Mouse (Mus musculus) midbrain, postnatal 0 days (tissue): ENCODE data around the gene Zfp791. TPM values are rescaled to one million over a fixed set of nuclear protein-coding genes. Genes with fewer than 3 reads are reported as not detected.
"Not testable (repeated sequence)": the region's sequence is repeated elsewhere in the genome, so short reads cannot be mapped to it uniquely, and the experiment has no call there.

Experiments used
- ATAC-seq: fragments of 200-750 bp; cut with Nextera tagmentation; 2 replicates; pipeline ENCODE4 v1.8.0; 2017; ENCODE audit warnings: moderate number of reproducible peaks, mild to moderate bottlenecking, moderate TSS enrichment, moderate library complexity; ENCODE audit not compliant: low FRiP score
- DNase-seq: peaks from one replicate; pipeline ENCODE4 v3.0.0-alpha.2; 2015; ENCODE audit warnings: low spot score
- H3K27ac ChIP-seq: fragments of 300-500 bp; sonication (generic); 2 replicates; pipeline ENCODE4 v1.5.1; 2014; ENCODE audit warnings: low read depth, mild to moderate bottlenecking, low read length, mixed read lengths
- H3K27me3 ChIP-seq: fragments of 300-500 bp; sonication (generic); 2 replicates; pipeline ENCODE4 v1.6.1; 2014; ENCODE audit warnings: low read length, control low read depth, mixed read lengths; ENCODE audit not compliant: insufficient read depth
- H3K36me3 ChIP-seq: fragments of 300-500 bp; sonication (generic); 2 replicates; pipeline ENCODE4 v1.6.1; 2014; ENCODE audit warnings: low read length, control low read depth, mixed read lengths; ENCODE audit not compliant: insufficient read depth
- H3K4me1 ChIP-seq: fragments of 300-500 bp; sonication (generic); 2 replicates; pipeline ENCODE4 v1.6.1; 2014; ENCODE audit warnings: mild to moderate bottlenecking, control low read depth, antibody characterized with exemption, low read length, mixed read lengths; ENCODE audit not compliant: insufficient read depth
- H3K4me2 ChIP-seq: fragments of 300-500 bp; sonication (generic); 2 replicates; pipeline ENCODE4 v1.6.1; 2014; ENCODE audit warnings: low read depth, mild to moderate bottlenecking, low read length, mixed read lengths; ENCODE audit not compliant: poor library complexity, severe bottlenecking
- H3K4me3 ChIP-seq: fragments of 300-500 bp; sonication (generic); 2 replicates; pipeline ENCODE4 v1.5.1; 2014; ENCODE audit warnings: low read depth, mild to moderate bottlenecking, low read length, moderate library complexity
- H3K9ac ChIP-seq: fragments of 300-500 bp; sonication (generic); replicated peaks from 2 replicates; pipeline ENCODE4 v1.6.1; 2014; ENCODE audit warnings: mild to moderate bottlenecking, low read length, moderate library complexity, mixed read lengths; ENCODE audit not compliant: poor library complexity, severe bottlenecking
- H3K9me3 ChIP-seq: fragments of 300-500 bp; sonication (generic); 2 replicates; pipeline ENCODE4 v1.6.1; 2016; ENCODE audit warnings: low read length, control low read depth
- CTCF ChIP-seq: IDR thresholded peaks from 2 replicates; pipeline ENCODE4 v1.5.1; 2016; ENCODE audit warnings: antibody characterized with exemption, mild to moderate bottlenecking
- WGBS: fragments of 180-500 bp; shearing (Covaris S2); extraction: QIAGEN DNeasy Blood & Tissue Kit; methylation state at CpG from one replicate; pipeline ENCODE4 v1.1.7; 2014; 5-methylcytosine and 5-hydroxymethylcytosine counted together
- polyA plus RNA-seq: library from polyadenylated mRNA; unstranded; fragments of >200 nt; fragmentation: Nextera tagmentation; extraction: Ambion mirVana; gene quantifications from 2 replicates; pipeline ENCODE4 v1.2.1, GENCODE M21; 2015
- total RNA-seq: library from RNA; depleted of rRNA; stranded (reverse); fragments of >200 nt; gene quantifications from 2 replicates; pipeline ENCODE4 v1.2.3, GENCODE M21; 2014

The Zfp791 gene
- total and polyA plus RNA-seq, 2 experiments from 2014 or later: 2.7 to 4.9 TPM

GRCm38 (mm10) chr8:85123691-85124090, 796 bp upstream of the Zfp791 start:
- Histone ChIP-seq H3K9me3 (no peaks in the 10 kb centered on the region), H3K27me3 (no peaks in the 10 kb centered on the region), H3K36me3 (no peaks in the 10 kb centered on the region), H3K4me1 (no peaks in the 10 kb centered on the region), H3K9ac (no peak overlapping the region), H3K4me3 (no peak overlapping the region), H3K4me2 (no peak overlapping the region), H3K27ac (no peak overlapping the region)
- DNase-seq (no peak), ATAC-seq (no peak)
- TF ChIP-seq CTCF: no peak
- WGBS: 91% methylated on average over 8 of the region's 8 CpGs

GRCm38 (mm10) chr8:85120251-85120650, 2.6 kb downstream of the Zfp791 start:
- H3K36me3 ChIP-seq, H3K9me3 ChIP-seq, H3K4me1 ChIP-seq, DNase-seq, H3K4me2 ChIP-seq, H3K27me3 ChIP-seq, ATAC-seq, H3K27ac ChIP-seq, H3K4me3 ChIP-seq, H3K9ac ChIP-seq: not testable (repeated sequence)
- 81% methylated on average over 5 of the region's 5 CpGs for WGBS

DNA sequence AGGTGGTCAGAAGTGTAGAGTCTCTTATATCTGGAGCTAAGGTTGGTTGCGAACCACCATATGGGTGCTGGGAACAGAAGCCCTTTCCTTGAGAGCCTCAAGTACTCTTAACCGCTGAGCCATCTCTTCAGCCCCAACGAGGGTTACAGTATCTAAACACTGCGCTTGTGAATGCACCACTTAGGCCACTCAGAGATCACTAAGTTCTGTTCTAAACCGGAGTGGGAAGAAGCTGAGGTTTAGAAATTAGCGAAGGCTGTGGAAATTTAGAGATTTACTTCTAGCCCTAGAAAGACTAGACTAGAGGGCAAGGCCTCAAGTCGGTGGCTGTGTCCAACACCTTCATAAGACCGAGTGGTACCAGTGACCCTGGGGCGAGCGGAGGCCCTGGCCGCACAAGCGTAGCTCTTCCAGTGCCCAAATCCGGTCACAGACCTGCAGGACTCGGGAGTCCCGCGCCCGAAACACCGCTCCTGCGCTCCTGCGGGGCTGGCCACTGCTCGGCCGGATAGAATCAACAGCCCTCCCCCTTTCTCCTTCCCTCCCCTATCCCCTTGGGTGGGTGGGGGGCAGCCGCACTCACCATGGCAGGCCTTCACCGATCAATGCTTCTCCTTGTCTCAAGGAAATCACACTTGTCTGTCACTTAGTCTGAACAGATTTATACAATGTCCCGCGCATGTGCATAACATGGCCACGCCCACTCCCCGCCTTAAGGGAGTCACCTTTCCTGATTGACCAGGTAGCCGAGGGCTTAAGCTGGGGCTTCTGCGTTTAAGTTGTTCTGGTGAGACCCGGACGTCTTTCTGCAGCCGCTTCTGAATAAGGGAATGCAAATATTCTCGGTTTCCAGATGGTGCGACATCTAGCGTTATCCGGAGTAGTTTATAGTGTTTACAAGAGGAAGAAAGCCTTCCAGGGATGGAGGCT, 3.6 kb downstream of the Zfp791 start:
- 7% methylated on average over 37 of the region's 37 CpGs for WGBS
- Histone ChIP-seq H3K9ac (peak overlapping the region; percentile 75), H3K9me3 (no peaks in the 10 kb centered on the region), H3K4me3 (peak overlapping the region; percentile 66), H3K4me2 (peak overlapping the region; percentile 83), H3K27ac (peak overlapping the region; percentile 68), H3K27me3 (no peaks in the 10 kb centered on the region), H3K36me3 (no peaks in the 10 kb centered on the region), H3K4me1 (no peaks in the 10 kb centered on the region)
- TF ChIP-seq CTCF: peak; percentile 69
- ATAC-seq: peak; percentile 86
- DNase-seq: peak; percentile 93

DNA sequence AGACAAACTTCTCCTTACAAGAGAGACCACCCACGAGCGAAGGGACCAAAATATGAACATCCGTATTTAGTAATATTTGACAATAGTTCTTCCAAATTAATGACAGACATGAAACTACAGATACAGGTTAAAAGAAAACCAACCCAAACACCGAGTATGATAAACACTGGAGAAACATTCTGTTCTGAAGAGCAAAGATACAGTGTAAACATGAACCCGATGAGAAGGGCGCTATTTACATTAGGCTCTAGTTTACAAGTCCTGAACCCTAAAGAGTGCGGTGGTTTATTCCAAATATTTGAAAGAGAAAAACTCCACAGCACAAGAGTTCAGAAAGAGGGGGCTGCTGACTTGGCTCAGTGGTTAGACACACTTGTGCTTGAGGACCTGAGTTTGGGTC, 5.9 kb downstream of the Zfp791 start:
- no peak overlapping the region for H3K4me3 ChIP-seq
- no peaks in the 10 kb centered on the region for H3K9me3 ChIP-seq
- H3K27ac ChIP-seq: no peak overlapping the region
- H3K9ac ChIP-seq: no peak overlapping the region
- H3K36me3 ChIP-seq: peaks cover under 1% of the 10 kb centered on the region; the same call in 1 of the 2 replicates
- no peak for DNase-seq
- no peaks in the 10 kb centered on the region for H3K27me3 ChIP-seq
- WGBS: 93% methylated on average over 7 of the region's 7 CpGs
- no peaks in the 10 kb centered on the region for H3K4me1 ChIP-seq
- no peak overlapping the region for H3K4me2 ChIP-seq
- no peak for TF ChIP-seq CTCF
- no peak for ATAC-seq

DNA sequence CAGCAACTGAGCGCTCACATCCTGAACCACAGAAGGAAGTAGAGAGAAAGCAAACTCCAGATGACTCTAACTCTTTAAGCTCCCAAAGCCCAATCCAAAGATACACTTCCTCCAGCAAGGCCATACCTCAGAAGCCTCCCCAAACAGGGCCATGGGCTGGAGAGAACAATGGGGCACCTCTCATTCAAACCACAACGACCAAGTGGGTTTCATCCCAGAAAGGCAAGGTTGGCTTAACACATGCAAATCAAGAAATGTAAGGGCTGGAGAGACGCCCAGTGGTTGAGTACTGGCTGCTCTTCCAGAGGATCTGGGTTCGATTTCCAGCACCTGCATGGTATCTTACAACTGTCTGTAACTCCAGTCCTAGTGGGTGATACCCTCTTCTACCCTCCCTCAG, 7.4 kb downstream of the Zfp791 start:
- no peak overlapping the region for H3K9ac ChIP-seq
- ATAC-seq: no peak
- peaks cover 12% of the 10 kb centered on the region for H3K36me3 ChIP-seq
- no peaks in the 10 kb centered on the region for H3K27me3 ChIP-seq
- no peak overlapping the region for H3K4me2 ChIP-seq
- no peaks in the 10 kb centered on the region for H3K4me1 ChIP-seq
- no peak overlapping the region for H3K27ac ChIP-seq
- DNase-seq: no peak
- no peak for TF ChIP-seq CTCF
- peaks cover 2% of the 10 kb centered on the region; the same call in 1 of the 2 replicates for H3K9me3 ChIP-seq
- 78% methylated on average over 4 of the region's 4 CpGs for WGBS
- no peak overlapping the region for H3K4me3 ChIP-seq

DNA sequence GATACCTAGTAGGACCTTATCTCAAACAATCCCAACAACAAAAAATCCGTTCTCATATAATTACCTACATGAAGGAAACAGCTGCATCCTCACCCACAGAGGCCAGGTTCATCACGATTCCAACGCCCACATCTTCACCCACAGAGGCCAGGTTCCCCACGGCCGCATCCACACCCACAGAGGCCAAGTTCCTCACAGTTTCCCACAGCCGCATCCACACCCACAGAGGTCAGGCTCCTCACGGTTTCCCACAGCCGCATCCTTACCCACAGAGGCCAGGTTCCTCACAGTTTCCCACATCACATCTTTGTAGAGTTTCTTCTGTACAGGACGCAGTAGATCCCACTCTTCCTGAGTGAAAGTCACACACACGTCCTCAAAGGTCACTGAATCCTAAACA, 9.7 kb downstream of the Zfp791 start:
- WGBS: 96% methylated on average over 10 of the region's 10 CpGs
- ATAC-seq (no peak), DNase-seq (no peak)
- H3K9me3 ChIP-seq: peaks cover 8% of the 10 kb centered on the region; the same call in 1 of the 2 replicates
- H3K4me1 ChIP-seq: no peaks in the 10 kb centered on the region
- no peak overlapping the region for H3K4me2 ChIP-seq
- H3K36me3 ChIP-seq: peaks cover 24% of the 10 kb centered on the region
- no peak overlapping the region for H3K9ac ChIP-seq
- H3K27me3 ChIP-seq: no peaks in the 10 kb centered on the region
- TF ChIP-seq CTCF: no peak
- no peak overlapping the region for H3K27ac ChIP-seq
- H3K4me3 ChIP-seq: no peak overlapping the region
